Mouse (Mus musculus): ENCODE measurements around the gene Klhl25.
A peak's percentile ranks its signal among the peaks of the same experiment; 100 is the strongest.

DNA sequence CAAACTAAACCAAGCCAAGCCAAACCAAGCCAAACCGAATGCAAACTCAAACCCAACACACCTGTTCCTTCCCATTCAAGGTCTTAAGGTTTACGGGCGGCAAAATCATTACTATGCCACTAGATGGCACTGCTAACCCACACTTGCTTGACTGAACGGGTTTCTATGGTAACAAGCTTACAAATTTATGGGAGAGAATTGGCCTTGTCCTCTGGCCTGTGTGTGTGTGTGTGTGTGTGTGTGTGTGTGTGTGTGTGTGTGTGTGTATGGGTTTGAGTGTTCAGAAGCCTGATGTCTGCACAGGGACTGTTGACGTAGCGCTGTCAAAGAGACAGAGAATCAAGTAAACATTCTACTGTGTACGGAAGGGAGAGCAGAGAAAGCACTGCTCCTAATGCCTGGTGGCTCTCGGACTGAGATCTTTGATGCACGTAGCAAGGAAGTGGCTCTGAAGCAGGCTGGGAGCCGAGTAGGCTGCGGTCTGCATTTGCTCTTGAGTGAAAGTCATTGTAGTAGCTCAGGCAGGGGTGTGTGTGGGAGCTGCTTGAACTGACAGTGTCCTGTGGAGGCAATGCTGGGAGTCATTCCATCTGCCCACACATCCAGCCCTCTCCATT, 62.0 kb downstream of the Klhl25 start:
- no peak for TF ChIP-seq POLR2A (IDR thresholded peaks at IDR 0.05; ENCODE audit: low read depth, low read length)
- no peak for TF ChIP-seq MAZ (IDR thresholded peaks at IDR 0.05; ENCODE audit: low read depth, low read length)
- peak; percentile 62 to 90 for TF ChIP-seq CTCF (conservative IDR thresholded peaks at IDR 0.05 in 1 of 2, IDR thresholded peaks at IDR 0.05 in 1 of 2; ENCODE audit: low read depth in 2 of 2, low read length in 2 of 2)
- TF ChIP-seq MYC (IDR thresholded peaks at IDR 0.05; ENCODE audit: low read depth, low read length), result no peak
- peak; percentile 57 for TF ChIP-seq MXI1 (IDR thresholded peaks at IDR 0.05; ENCODE audit: low read depth, low read length)

All from CH12.LX (cell line).